Mouse (Mus musculus): ENCODE data around the gene Zfp459. TPM values are rescaled to one million over a fixed set of nuclear protein-coding genes. Genes with fewer than 3 reads are reported as not detected.

Gene Zfp459
- polyA plus RNA-seq, 1 experiment from 2014 or later, result 0.36 TPM

Other genes starting within 250 kb of the Zfp459 start
- 4.4 and 5.1 TPM in 2 replicates for gene Rsl1, start 248.2 kb downstream of the Zfp459 start, polyA plus RNA-seq (2014; fragmentation: Nextera tagmentation; extraction: Ambion mirVana)
- 2.1 and 2.3 TPM in 2 replicates for gene Zfp455, start 226.9 kb downstream of the Zfp459 start, polyA plus RNA-seq (2014; fragmentation: Nextera tagmentation; extraction: Ambion mirVana)
- gene Zfp458, start 143.0 kb downstream of the Zfp459 start, polyA plus RNA-seq (2014; fragmentation: Nextera tagmentation; extraction: Ambion mirVana), result 6.2 and 6.7 TPM in 2 replicates
- gene Zfp457, start 114.9 kb downstream of the Zfp459 start, polyA plus RNA-seq (2014; fragmentation: Nextera tagmentation; extraction: Ambion mirVana), result 1.2 and 1.3 TPM in 2 replicates
- 1.9 and 2.3 TPM in 2 replicates for gene Zfp595, start 88.8 kb downstream of the Zfp459 start, polyA plus RNA-seq (2014; fragmentation: Nextera tagmentation; extraction: Ambion mirVana)
- not detected in 2 replicates for gene Gm28044, start 60.9 kb downstream of the Zfp459 start, polyA plus RNA-seq (2014; fragmentation: Nextera tagmentation; extraction: Ambion mirVana)
- 0.79 and 0.93 TPM in 2 replicates for gene Zfp953, start 60.8 kb downstream of the Zfp459 start, polyA plus RNA-seq (2014; fragmentation: Nextera tagmentation; extraction: Ambion mirVana)
- gene Gm28041, start 45.7 kb downstream of the Zfp459 start, polyA plus RNA-seq (2014; fragmentation: Nextera tagmentation; extraction: Ambion mirVana), result not detected in 2 replicates
- 0.80 and 1.4 TPM in 2 replicates for gene Zfp456, start 45.6 kb downstream of the Zfp459 start, polyA plus RNA-seq (2014; fragmentation: Nextera tagmentation; extraction: Ambion mirVana)
- gene Zfp429, start 21.6 kb downstream of the Zfp459 start, polyA plus RNA-seq (2014; fragmentation: Nextera tagmentation; extraction: Ambion mirVana), result 2.9 and 3.4 TPM in 2 replicates
- gene Zfp874a, start 30.2 kb upstream of the Zfp459 start, polyA plus RNA-seq (2014; fragmentation: Nextera tagmentation; extraction: Ambion mirVana), result 6.9 and 8.0 TPM in 2 replicates
- gene Zfp874b, start 62.8 kb upstream of the Zfp459 start, polyA plus RNA-seq (2014; fragmentation: Nextera tagmentation; extraction: Ambion mirVana), result 2.1 and 2.3 TPM in 2 replicates
- 9.5 and 11.8 TPM in 2 replicates for gene Zfp58, start 79.1 kb upstream of the Zfp459 start, polyA plus RNA-seq (2014; fragmentation: Nextera tagmentation; extraction: Ambion mirVana)
- not detected in 2 replicates for gene Gm26965, start 104.7 kb upstream of the Zfp459 start, polyA plus RNA-seq (2014; fragmentation: Nextera tagmentation; extraction: Ambion mirVana)
- gene Zfp87, start 104.8 kb upstream of the Zfp459 start, polyA plus RNA-seq (2014; fragmentation: Nextera tagmentation; extraction: Ambion mirVana), result 36.3 and 40.2 TPM in 2 replicates
- 14.6 and 16.9 TPM in 2 replicates for gene Zfp748, start 132.4 kb upstream of the Zfp459 start, polyA plus RNA-seq (2014; fragmentation: Nextera tagmentation; extraction: Ambion mirVana)
- gene Zfp729b, start 188.3 kb upstream of the Zfp459 start, polyA plus RNA-seq (2014; fragmentation: Nextera tagmentation; extraction: Ambion mirVana), result 7.2 and 7.4 TPM in 2 replicates
- gene Gm49345, start 216.4 kb upstream of the Zfp459 start, polyA plus RNA-seq (2014; fragmentation: Nextera tagmentation; extraction: Ambion mirVana), result not detected in 2 replicates
- gene Zfp729a, start 216.4 kb upstream of the Zfp459 start, polyA plus RNA-seq (2014; fragmentation: Nextera tagmentation; extraction: Ambion mirVana), result 3.4 and 6.1 TPM in 2 replicates

All from hindbrain, embryonic 14.5 days (tissue).